Mouse (Mus musculus): Measurements from ENCODE around the gene Rmnd5b. TPM values are rescaled to one million over a fixed set of nuclear protein-coding genes. Genes with fewer than 3 reads are reported as not detected.
A peak's percentile ranks its signal among the peaks of the same experiment; 100 is the strongest.
"Not testable (repeated sequence)": the region's sequence is repeated elsewhere in the genome, so short reads cannot be mapped to it uniquely, and the experiment has no call there.

The Rmnd5b gene
- polyA plus RNA-seq, 1 experiment from 2014 or later, result 16.0 TPM

DNA sequence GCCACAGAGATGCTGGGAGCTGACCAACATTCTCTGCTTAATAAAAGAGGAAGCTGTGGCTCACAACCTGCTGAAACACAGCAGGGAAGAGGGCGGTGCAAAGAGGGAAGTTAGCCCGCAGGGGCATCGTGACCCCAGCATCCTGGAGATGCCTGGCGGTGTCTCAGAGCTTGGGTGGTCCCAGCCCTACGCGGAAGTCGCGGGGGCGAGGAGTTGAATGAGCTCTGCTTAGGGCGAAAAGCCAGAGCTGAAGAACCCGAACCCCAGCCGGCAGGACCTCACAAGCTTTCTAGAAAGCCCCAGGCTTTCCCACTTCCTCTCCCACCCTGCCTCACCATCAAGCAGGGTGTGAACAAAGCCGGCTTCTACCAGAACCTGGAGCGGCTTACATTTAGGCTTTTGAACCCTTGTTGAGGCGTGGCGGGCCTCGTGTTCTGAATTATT, 2.3 kb upstream of the Rmnd5b start:
- H3K27ac ChIP-seq (ENCODE audit: low read depth), result peak overlapping the region; percentile 81
- 6% methylated on average over 17 of the region's 17 CpGs for WGBS (ENCODE audit: insufficient replicate concordance)

DNA sequence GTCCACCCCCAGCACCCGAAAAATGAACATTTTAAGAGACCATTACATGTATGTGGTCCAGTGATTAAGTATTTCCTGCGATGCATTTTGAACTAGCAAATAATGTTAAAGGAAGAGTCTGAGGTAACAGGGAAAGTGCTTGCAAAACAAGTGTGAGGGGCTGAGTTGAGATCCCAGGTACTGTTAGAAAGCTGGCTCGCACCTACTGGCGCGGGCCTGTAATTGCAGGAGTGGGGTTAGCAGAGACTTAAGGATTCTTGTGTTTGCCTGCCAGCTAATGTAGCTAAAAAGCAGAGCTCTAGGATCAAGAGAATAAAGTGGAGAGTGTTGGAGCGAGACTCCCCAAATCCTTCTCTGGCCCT, 608 bp upstream of the Rmnd5b start:
- H3K4me2 ChIP-seq (ENCODE audit: low read depth, low read length), result peak overlapping the region; percentile 89
- H3K36me3 ChIP-seq (replicated peaks; ENCODE audit: insufficient read depth, low read length), result peaks cover 4% of the 10 kb centered on the region; the same call in 1 of the 2 replicates
- whole genome bisulfite sequencing (ENCODE audit: insufficient replicate concordance), result 6% methylated on average over 6 of the region's 6 CpGs
- no peaks in the 10 kb centered on the region for H3K27me3 ChIP-seq (ENCODE audit: insufficient read depth, low read length)
- TF ChIP-seq EP300 (IDR thresholded peaks at IDR 0.05; ENCODE audit: low read depth), result no peak
- TF ChIP-seq CTCF (IDR thresholded peaks at IDR 0.05; ENCODE audit: low read depth), result peak; percentile 82
- peak overlapping the region; percentile 87 for H3K9ac ChIP-seq (replicated peaks)
- DNase-seq (peak; percentile 76), ATAC-seq (peak; percentile 67)
- peak overlapping the region; percentile 84 for H3K4me3 ChIP-seq (ENCODE audit: low read depth, low read length)
- H3K27ac ChIP-seq (ENCODE audit: low read depth), result peak overlapping the region; percentile 96
- H3K4me1 ChIP-seq (ENCODE audit: insufficient read depth), result peaks cover 16% of the 10 kb centered on the region
- no peaks in the 10 kb centered on the region for H3K9me3 ChIP-seq (ENCODE audit: low read length)

More for the DNA sequence above, 2.3 kb upstream of the Rmnd5b start:
- TF ChIP-seq CTCF (IDR thresholded peaks at IDR 0.05; ENCODE audit: low read depth), result no peak
- TF ChIP-seq EP300 (IDR thresholded peaks at IDR 0.05; ENCODE audit: low read depth), result no peak
- Histone ChIP-seq H3K4me1 (ENCODE audit: insufficient read depth) (peaks cover 16% of the 10 kb centered on the region), H3K4me3 (ENCODE audit: low read depth, low read length) (peak overlapping the region; percentile 21; the same call in 1 of the 2 replicates), H3K9ac (replicated peaks) (peak overlapping the region; percentile 46), H3K36me3 (replicated peaks; ENCODE audit: insufficient read depth, low read length) (no peaks in the 10 kb centered on the region), H3K9me3 (ENCODE audit: low read length) (no peaks in the 10 kb centered on the region), H3K27me3 (ENCODE audit: insufficient read depth, low read length) (no peaks in the 10 kb centered on the region), H3K4me2 (ENCODE audit: low read depth, low read length) (peak overlapping the region; percentile 59)
- ATAC-seq, result no peak
- DNase-seq, result peak; percentile 62

DNA sequence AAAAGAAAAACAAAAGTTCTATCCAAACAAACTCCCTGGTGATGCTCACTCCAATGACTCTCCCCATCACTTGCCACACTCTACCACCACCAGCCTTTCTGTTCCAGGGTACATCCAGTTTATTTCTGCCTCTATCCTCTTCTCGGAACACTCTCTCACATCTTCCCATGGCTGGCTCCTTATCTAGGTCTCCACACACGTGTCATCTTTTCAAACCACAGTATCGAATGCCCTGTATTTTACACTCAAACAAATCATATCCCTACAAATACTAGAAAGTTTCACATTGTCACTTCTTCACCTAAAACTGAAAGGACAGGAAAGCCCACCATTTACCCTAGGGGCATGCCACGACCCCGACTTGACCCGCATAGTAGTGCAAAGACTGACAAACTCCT, 570 bp downstream of the Rmnd5b start:
- DNase-seq, result no peak
- peaks cover 16% of the 10 kb centered on the region for H3K4me1 ChIP-seq (ENCODE audit: insufficient read depth)
- no peaks in the 10 kb centered on the region for H3K9me3 ChIP-seq (ENCODE audit: low read length)
- WGBS (ENCODE audit: insufficient replicate concordance), result 8% methylated on average over 6 of the region's 6 CpGs
- H3K4me2 ChIP-seq (ENCODE audit: low read depth, low read length), result peak overlapping the region; percentile 89
- peak overlapping the region; percentile 87 for H3K9ac ChIP-seq (replicated peaks)
- H3K27ac ChIP-seq (ENCODE audit: low read depth), result peak overlapping the region; percentile 96
- no peaks in the 10 kb centered on the region for H3K27me3 ChIP-seq (ENCODE audit: insufficient read depth, low read length)
- ATAC-seq, result no peak
- H3K4me3 ChIP-seq (ENCODE audit: low read depth, low read length), result peak overlapping the region; percentile 84
- peaks cover 8% of the 10 kb centered on the region; the same call in 1 of the 2 replicates for H3K36me3 ChIP-seq (replicated peaks; ENCODE audit: insufficient read depth, low read length)
- TF ChIP-seq CTCF (IDR thresholded peaks at IDR 0.05; ENCODE audit: low read depth), result no peak
- no peak for TF ChIP-seq EP300 (IDR thresholded peaks at IDR 0.05; ENCODE audit: low read depth)

DNA sequence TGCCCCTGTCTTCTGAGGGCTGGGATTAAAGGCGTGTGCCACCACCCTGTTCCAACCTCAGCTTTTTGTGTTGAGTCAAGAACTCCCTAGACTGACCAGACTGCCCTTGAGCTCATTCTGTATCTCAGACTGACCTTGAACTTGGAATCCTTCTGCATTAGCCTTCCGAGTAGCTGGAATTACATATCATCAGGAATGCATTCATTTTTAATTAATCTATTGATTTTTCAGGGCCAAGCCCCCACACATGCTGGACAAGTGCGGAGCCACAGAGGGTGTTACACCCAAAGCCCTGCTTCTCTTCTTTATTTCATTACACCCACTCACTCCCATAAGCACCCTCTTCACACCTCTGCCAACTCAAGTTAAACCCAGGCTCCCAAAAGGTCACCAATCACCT, 2.0 kb downstream of the Rmnd5b start:
- H3K4me1 ChIP-seq (ENCODE audit: insufficient read depth), result peaks cover 16% of the 10 kb centered on the region
- DNase-seq (no peak), ATAC-seq (no peak)
- H3K9me3 ChIP-seq (ENCODE audit: low read length), result no peaks in the 10 kb centered on the region
- H3K36me3 ChIP-seq (replicated peaks; ENCODE audit: insufficient read depth, low read length), result peaks cover 16% of the 10 kb centered on the region
- 87% methylated on average over 3 of the region's 3 CpGs for WGBS (ENCODE audit: insufficient replicate concordance)
- TF ChIP-seq EP300 (IDR thresholded peaks at IDR 0.05; ENCODE audit: low read depth) (no peak), CTCF (IDR thresholded peaks at IDR 0.05; ENCODE audit: low read depth) (no peak)
- H3K4me3 ChIP-seq (ENCODE audit: low read depth, low read length), result no peak overlapping the region
- H3K4me2 ChIP-seq (ENCODE audit: low read depth, low read length), result no peak overlapping the region
- H3K27ac ChIP-seq (ENCODE audit: low read depth), result 0 out of 2 replicates have a peak overlapping the region, but pooled peaks have one; percentile 11
- no peaks in the 10 kb centered on the region for H3K27me3 ChIP-seq (ENCODE audit: insufficient read depth, low read length)
- no peak overlapping the region for H3K9ac ChIP-seq (replicated peaks)

DNA sequence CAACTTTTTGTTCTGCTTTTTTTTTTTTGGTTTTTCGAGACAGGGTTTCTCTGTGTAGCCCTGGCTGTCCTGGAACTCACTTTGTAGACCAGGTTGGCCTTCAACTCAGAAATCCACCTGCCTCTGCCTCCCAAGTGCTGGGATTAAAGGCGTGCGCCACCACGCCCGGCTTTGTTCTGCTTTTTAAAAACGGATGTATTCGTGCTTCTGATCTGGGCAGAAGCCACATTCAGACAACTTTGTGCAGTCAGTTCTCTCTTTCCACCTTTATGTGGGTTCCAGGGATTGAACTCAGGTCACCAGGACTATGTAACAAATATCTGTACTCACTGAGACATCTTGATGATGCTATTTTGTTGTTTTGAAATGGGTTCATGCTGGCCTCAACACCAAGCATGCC, 2.5 kb downstream of the Rmnd5b start:
- H3K9me3 ChIP-seq (ENCODE audit: low read length); H3K4me3 ChIP-seq (ENCODE audit: low read depth, low read length); H3K4me2 ChIP-seq (ENCODE audit: low read depth, low read length); ATAC-seq; DNase-seq; H3K9ac ChIP-seq (replicated peaks); H3K27me3 ChIP-seq (ENCODE audit: insufficient read depth, low read length): not testable (repeated sequence)
- Histone ChIP-seq H3K4me1 (ENCODE audit: insufficient read depth) (peaks cover 16% of the 10 kb centered on the region), H3K27ac (ENCODE audit: low read depth) (0 out of 2 replicates have a peak overlapping the region, but pooled peaks have one; percentile 11), H3K36me3 (replicated peaks; ENCODE audit: insufficient read depth, low read length) (peaks cover 17% of the 10 kb centered on the region)
- 60% methylated on average over 7 of the region's 7 CpGs for WGBS (ENCODE audit: insufficient replicate concordance)

DNA sequence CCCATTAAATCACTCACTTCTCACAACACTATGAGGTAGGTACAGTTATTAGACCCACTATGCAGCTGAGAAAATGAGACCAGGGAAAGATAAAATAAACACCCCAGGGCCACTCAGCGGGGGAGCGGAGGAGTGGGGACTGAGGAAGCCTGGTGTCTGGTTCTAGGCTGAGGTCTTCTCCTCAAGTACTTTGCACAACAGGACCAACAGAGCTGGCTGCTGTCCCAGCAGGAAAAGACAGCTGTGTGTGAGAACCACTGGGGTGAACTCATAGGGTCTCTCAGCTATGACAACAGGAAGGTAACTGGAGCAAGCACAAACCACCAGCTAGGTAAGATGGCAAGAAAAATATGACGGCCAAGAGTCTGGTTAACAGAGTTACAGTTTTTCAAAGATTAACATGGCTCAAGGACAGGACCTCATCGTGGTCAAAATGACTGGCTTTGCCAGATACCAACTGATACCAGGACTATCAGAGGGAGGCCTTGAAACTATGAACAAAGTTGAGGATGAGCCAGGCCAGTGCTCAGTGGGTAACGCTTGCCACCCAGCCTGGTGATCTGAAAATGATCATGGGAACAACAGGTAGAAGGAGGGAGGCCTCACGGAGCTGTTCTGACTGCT, 3.5 kb downstream of the Rmnd5b start:
- H3K4me1 ChIP-seq (ENCODE audit: insufficient read depth), result peaks cover 11% of the 10 kb centered on the region
- H3K4me2 ChIP-seq (ENCODE audit: low read depth, low read length), result no peak overlapping the region
- no peak for ATAC-seq
- no peak overlapping the region for H3K27ac ChIP-seq (ENCODE audit: low read depth)
- H3K4me3 ChIP-seq (ENCODE audit: low read depth, low read length), result no peak overlapping the region
- peaks cover 23% of the 10 kb centered on the region for H3K36me3 ChIP-seq (replicated peaks; ENCODE audit: insufficient read depth, low read length)
- DNase-seq, result no peak
- 67% methylated on average over 6 of the region's 6 CpGs for WGBS (ENCODE audit: insufficient replicate concordance)
- H3K27me3 ChIP-seq (ENCODE audit: insufficient read depth, low read length), result no peaks in the 10 kb centered on the region
- H3K9me3 ChIP-seq (ENCODE audit: low read length), result no peaks in the 10 kb centered on the region
- H3K9ac ChIP-seq (replicated peaks), result 0 out of 2 replicates have a peak overlapping the region, but pooled peaks have one; percentile 11
- TF ChIP-seq CTCF (IDR thresholded peaks at IDR 0.05; ENCODE audit: low read depth), result no peak
- TF ChIP-seq EP300 (IDR thresholded peaks at IDR 0.05; ENCODE audit: low read depth), result no peak
